Mouse (Mus musculus) neural tube, embryonic 12.5 days (tissue): ENCODE results near the gene Dirc2. TPM values are rescaled to one million over a fixed set of nuclear protein-coding genes. Genes with fewer than 3 reads are reported as not detected.

Experiments
- ATAC-seq: fragments of 200-750 bp; cut with Nextera tagmentation; 2 replicates; pipeline ENCODE4 v1.8.0; 2017; ENCODE audit warnings: low read depth, mild to moderate bottlenecking, moderate TSS enrichment, moderate library complexity; ENCODE audit not compliant: low FRiP score
- H3K27ac ChIP-seq: fragments of 300-500 bp; sonication (generic); 2 replicates; pipeline ENCODE4 v1.5.1; 2016
- H3K27me3 ChIP-seq: fragments of 300-500 bp; sonication (generic); replicated peaks from 2 replicates; pipeline ENCODE4 v1.6.1; 2016; ENCODE audit warnings: mild to moderate bottlenecking
- H3K36me3 ChIP-seq: fragments of 300-500 bp; sonication (generic); 2 replicates; pipeline ENCODE4 v1.6.1; 2016; ENCODE audit warnings: mild to moderate bottlenecking
- H3K4me1 ChIP-seq: fragments of 300-500 bp; sonication (generic); 2 replicates; pipeline ENCODE4 v1.6.1; 2016
- H3K4me2 ChIP-seq: fragments of 300-500 bp; sonication (generic); replicated peaks from 2 replicates; pipeline ENCODE4 v1.6.1; 2016; ENCODE audit warnings: mild to moderate bottlenecking
- H3K4me3 ChIP-seq: fragments of 300-500 bp; sonication (generic); 2 replicates; pipeline ENCODE4 v1.5.1; 2016
- H3K9ac ChIP-seq: fragments of 300-500 bp; sonication (generic); 2 replicates; pipeline ENCODE4 v1.6.1; 2016; ENCODE audit warnings: mild to moderate bottlenecking
- H3K9me3 ChIP-seq: fragments of 300-500 bp; sonication (generic); 2 replicates; pipeline ENCODE4 v1.6.1; 2016; ENCODE audit warnings: mild to moderate bottlenecking
- WGBS: fragments of 180-500 bp; shearing (Covaris S2); methylation state at CpG from one replicate; pipeline ENCODE4 v1.1.7; 2016; 5-methylcytosine and 5-hydroxymethylcytosine counted together
- polyA plus RNA-seq: library from polyadenylated mRNA; unstranded; fragments of >200 nt; fragmentation: Nextera tagmentation; extraction: Ambion mirVana; gene quantifications from 2 replicates; pipeline ENCODE4 v1.2.1, GENCODE M21; 2016

Gene Dirc2
- polyA plus RNA-seq, 1 experiment from 2014 or later: 34.9 TPM

GRCm38 (mm10) chr16:35771141-35771540 is 2.0 kb upstream of the Dirc2 start:
- peaks cover 24% of the 10 kb centered on the region for H3K4me1 ChIP-seq
- H3K9me3 ChIP-seq: no peaks in the 10 kb centered on the region
- no peaks in the 10 kb centered on the region for H3K27me3 ChIP-seq
- no peaks in the 10 kb centered on the region for H3K36me3 ChIP-seq
- no peak for ATAC-seq
- no peak overlapping the region for H3K27ac ChIP-seq
- no peak overlapping the region for H3K9ac ChIP-seq
- H3K4me2 ChIP-seq: peak overlapping the region; percentile 90
- H3K4me3 ChIP-seq: peak overlapping the region; percentile 5
- 18% methylated on average over 8 of the region's 8 CpGs for WGBS

DNA sequence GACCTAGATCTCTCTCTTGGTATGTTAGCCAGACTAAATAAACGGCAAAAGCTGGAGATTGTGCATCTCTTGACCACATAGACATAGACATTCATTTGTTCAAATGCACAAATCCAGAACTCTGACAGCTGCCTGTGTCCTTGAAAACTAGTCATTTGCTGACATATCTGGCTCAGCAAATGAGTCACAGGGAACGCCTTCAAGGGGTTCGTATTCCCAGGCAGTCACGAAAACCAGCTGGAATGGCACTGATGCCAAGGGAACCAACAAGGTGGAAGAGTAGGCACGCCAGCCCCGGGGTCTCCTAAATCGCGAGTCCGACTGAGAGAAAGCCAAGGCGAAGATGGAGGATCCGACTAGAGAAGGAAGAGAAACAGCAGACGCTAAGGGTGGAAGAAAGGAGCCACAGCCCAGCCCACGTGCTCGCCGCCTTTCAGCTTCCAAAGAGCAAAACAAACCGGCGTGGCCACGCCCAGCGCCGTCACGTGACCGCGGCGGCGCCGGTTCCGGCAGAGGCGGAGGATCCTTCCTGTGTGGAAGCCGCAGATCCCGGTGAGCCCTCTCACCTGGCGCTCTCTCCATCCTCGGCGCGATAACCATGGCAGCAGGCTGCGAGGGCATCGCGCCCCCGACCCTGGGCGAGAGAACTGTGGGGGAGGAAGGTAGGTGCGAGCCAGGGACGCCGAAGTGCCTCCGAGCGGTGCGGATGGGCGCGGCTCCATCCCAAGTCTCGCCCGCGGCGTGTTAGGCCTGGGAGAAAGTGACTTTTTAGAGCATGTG is 912 bp upstream of the Dirc2 start, which contains the start of gene Hspbap1:
Gene Hspbap1, plus strand, starts transcription at position 498 of the 780 bp plus-strand sequence.
- H3K9me3 ChIP-seq: no peaks in the 10 kb centered on the region
- H3K4me1 ChIP-seq: peaks cover 24% of the 10 kb centered on the region
- 0 out of 2 replicates have a peak within 1 kb of the TSS, but pooled peaks have one; percentile 17 for H3K27ac ChIP-seq
- H3K4me2 ChIP-seq: peak within 1 kb of the TSS; percentile 90
- no peaks in the 10 kb centered on the region for H3K27me3 ChIP-seq
- H3K4me3 ChIP-seq: peak within 1 kb of the TSS; percentile 77
- H3K9ac ChIP-seq: peak within 1 kb of the TSS; percentile 89
- no peaks in the 10 kb centered on the region for H3K36me3 ChIP-seq
- peak; percentile 78 for ATAC-seq
- under 1% methylated on average over 51 of the region's 51 CpGs for WGBS

GRCm38 (mm10) chr16:35768469-35768784 is 729 bp downstream of the Dirc2 start:
- Histone ChIP-seq H3K4me3 (peak overlapping the region; percentile 75), H3K9ac (peak overlapping the region; percentile 89), H3K27me3 (no peaks in the 10 kb centered on the region), H3K27ac (no peak overlapping the region), H3K4me2 (peak overlapping the region; percentile 90), H3K4me1 (peaks cover 24% of the 10 kb centered on the region), H3K36me3 (no peaks in the 10 kb centered on the region), H3K9me3 (no peaks in the 10 kb centered on the region)
- 25% methylated on average over 6 of the region's 6 CpGs for WGBS
- no peak for ATAC-seq

DNA sequence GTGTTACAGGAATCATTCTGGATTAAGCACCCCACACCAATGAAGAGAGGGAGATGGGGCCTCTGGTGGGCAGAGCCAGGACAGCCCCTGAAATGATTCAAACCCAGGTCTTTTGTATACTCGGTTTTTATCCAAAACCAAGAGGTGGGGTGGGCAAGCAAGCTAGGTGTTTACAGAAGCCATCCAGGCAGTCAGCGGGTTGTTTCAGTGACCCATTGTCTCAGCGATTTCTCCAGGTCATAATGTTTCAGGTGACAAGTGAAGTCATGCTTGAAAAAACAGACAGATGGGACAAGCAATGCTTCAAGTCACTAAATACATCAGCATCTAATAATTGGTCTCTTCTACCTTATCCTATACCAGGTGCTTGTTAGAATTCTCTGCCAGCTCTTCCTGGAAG is 2.8 kb downstream of the Dirc2 start:
- peaks cover 22% of the 10 kb centered on the region for H3K4me1 ChIP-seq
- no peak overlapping the region for H3K9ac ChIP-seq
- H3K27me3 ChIP-seq: no peaks in the 10 kb centered on the region
- no peak overlapping the region for H3K4me3 ChIP-seq
- H3K36me3 ChIP-seq: no peaks in the 10 kb centered on the region
- no peaks in the 10 kb centered on the region for H3K9me3 ChIP-seq
- no peak overlapping the region for H3K4me2 ChIP-seq
- no peak for ATAC-seq
- no peak overlapping the region for H3K27ac ChIP-seq
- 85% methylated on average over 3 of the region's 3 CpGs for WGBS

DNA sequence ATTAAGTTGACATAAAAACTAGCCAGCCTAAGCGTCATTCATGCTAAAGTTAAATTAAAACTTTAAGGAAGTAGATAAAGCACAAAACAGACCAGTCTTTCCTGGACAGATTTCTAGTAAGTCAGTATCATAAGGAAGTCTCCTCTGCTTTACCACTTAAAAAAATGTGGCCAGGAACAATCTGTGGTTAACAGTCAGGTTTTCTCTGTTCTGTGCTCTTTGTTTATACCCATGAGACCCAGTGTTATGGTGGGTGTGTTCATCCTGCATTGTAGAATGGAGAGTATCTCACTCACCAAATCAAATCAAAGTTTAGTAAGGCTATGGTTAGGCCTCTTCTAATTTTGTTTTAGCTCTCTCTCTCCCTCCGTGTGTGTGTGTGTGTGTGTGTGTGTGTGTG is 3.7 kb downstream of the Dirc2 start:
- H3K4me1 ChIP-seq: peaks cover 13% of the 10 kb centered on the region
- H3K4me2 ChIP-seq: no peak overlapping the region
- H3K27me3 ChIP-seq: no peaks in the 10 kb centered on the region
- no peaks in the 10 kb centered on the region for H3K36me3 ChIP-seq
- 89% methylated on average over 2 of the region's 2 CpGs for WGBS
- no peak overlapping the region for H3K27ac ChIP-seq
- no peak overlapping the region for H3K9ac ChIP-seq
- H3K9me3 ChIP-seq: no peaks in the 10 kb centered on the region
- H3K4me3 ChIP-seq: no peak overlapping the region
- ATAC-seq: no peak

DNA sequence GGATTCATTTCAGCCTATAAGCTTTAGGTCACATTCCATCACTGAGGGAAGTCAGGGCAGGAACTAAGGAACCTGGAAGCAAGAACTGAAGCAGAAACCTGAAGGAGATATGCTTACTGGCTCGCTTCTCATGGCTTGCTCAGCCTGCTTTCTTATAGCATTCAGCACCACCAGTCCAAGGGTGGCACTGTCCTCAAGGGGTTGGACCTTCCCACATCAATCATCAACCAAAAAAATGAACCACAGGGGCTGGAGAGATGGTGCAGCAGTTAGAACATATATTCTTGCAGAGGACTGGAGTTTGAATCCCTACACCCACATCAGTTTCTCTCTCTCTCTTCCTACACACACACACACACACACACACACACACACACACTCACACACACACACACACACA is 4.2 kb downstream of the Dirc2 start:
- Histone ChIP-seq H3K27ac (no peak overlapping the region), H3K9ac (no peak overlapping the region), H3K4me2 (no peak overlapping the region), H3K9me3 (no peaks in the 10 kb centered on the region), H3K4me3 (no peak overlapping the region), H3K36me3 (no peaks in the 10 kb centered on the region), H3K4me1 (peaks cover 13% of the 10 kb centered on the region), H3K27me3 (no peaks in the 10 kb centered on the region)
- 87% methylated on average over 1 of the region's 1 CpGs for WGBS
- no peak for ATAC-seq

DNA sequence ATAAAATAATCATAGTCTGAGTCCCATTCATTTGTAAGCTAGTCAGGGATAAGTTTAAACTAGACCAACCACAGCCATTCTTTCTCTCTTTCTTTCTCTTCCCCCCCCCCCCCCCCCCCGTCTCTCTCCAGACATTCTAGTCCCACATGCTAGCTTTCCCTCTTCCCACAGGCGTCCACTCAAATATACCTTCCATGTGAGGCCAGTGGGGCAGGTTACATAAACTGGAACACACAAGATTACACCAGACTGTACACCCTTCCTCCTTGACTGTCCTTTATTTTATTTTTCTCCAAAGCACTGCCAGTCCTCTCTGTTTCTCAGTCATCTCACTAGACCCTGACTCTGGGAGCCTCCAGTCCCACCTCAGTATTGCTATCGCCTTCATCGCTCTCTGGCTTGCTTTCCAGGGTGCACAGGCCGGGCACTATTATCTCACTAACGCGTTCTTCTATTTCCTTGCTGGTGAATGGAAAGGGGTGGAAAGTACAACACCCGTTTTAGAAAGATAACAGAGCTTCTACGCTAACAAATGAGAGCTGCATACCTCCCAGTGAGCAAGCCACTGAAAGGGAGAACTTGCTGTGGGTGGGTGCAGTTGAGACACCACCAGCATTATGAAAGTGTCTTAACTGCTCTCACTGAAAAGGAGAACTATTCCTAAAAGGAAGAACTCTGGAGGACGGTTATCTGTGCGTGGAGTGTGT is 5.4 kb downstream of the Dirc2 start:
- Histone ChIP-seq H3K4me2 (no peak overlapping the region), H3K27ac (no peak overlapping the region), H3K4me3 (no peak overlapping the region), H3K27me3 (no peaks in the 10 kb centered on the region), H3K9me3 (no peaks in the 10 kb centered on the region), H3K36me3 (no peaks in the 10 kb centered on the region), H3K9ac (no peak overlapping the region), H3K4me1 (peaks cover 13% of the 10 kb centered on the region)
- no peak for ATAC-seq
- 85% methylated on average over 11 of the region's 11 CpGs for WGBS

DNA sequence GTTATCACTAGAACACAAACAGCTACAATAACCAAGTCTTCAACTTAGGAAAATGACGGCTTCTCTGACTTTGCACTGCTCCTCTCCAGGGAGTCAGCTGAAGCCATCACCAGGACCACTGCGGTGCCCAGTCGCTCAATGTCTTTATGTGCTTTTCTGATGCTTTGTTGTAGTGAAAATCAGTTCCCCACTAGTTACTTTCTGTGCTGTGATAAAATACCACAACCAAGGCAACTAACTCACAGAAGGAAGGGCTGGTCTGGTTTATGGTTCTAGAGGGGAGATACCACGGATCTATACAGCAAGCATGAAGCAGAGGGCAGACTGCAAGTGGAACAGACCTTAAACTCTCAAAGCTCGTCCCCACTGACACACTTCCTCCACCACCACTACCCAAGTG is 9.8 kb downstream of the Dirc2 start:
- ATAC-seq: no peak
- no peak overlapping the region for H3K9ac ChIP-seq
- no peak overlapping the region for H3K4me2 ChIP-seq
- no peaks in the 10 kb centered on the region for H3K4me1 ChIP-seq
- WGBS: 88% methylated on average over 5 of the region's 5 CpGs
- H3K4me3 ChIP-seq: no peak overlapping the region
- no peak overlapping the region for H3K27ac ChIP-seq
- no peaks in the 10 kb centered on the region for H3K9me3 ChIP-seq
- H3K36me3 ChIP-seq: no peaks in the 10 kb centered on the region
- no peaks in the 10 kb centered on the region for H3K27me3 ChIP-seq

GRCm38 (mm10) chr16:35756697-35757096 is 12.5 kb downstream of the Dirc2 start:
- Histone ChIP-seq H3K9ac (no peak overlapping the region), H3K4me3 (no peak overlapping the region), H3K27me3 (no peaks in the 10 kb centered on the region), H3K36me3 (no peaks in the 10 kb centered on the region), H3K4me2 (no peak overlapping the region), H3K4me1 (no peaks in the 10 kb centered on the region), H3K27ac (no peak overlapping the region), H3K9me3 (no peaks in the 10 kb centered on the region)
- no peak for ATAC-seq
- WGBS: 89% methylated on average over 9 of the region's 9 CpGs

GRCm38 (mm10) chr16:35755502-35756334 is 13.4 kb downstream of the Dirc2 start:
- Histone ChIP-seq H3K9me3 (no peaks in the 10 kb centered on the region), H3K9ac (no peak overlapping the region), H3K4me2 (no peak overlapping the region), H3K4me3 (no peak overlapping the region), H3K4me1 (no peaks in the 10 kb centered on the region), H3K36me3 (no peaks in the 10 kb centered on the region), H3K27me3 (no peaks in the 10 kb centered on the region), H3K27ac (no peak overlapping the region)
- WGBS: 84% methylated on average over 6 of the region's 6 CpGs
- no peak for ATAC-seq

GRCm38 (mm10) chr16:35753926-35754325 is 15.2 kb downstream of the Dirc2 start:
- Histone ChIP-seq H3K4me2 (no peak overlapping the region), H3K9ac (no peak overlapping the region), H3K27me3 (no peaks in the 10 kb centered on the region), H3K4me1 (no peaks in the 10 kb centered on the region), H3K27ac (no peak overlapping the region), H3K4me3 (no peak overlapping the region), H3K36me3 (no peaks in the 10 kb centered on the region), H3K9me3 (no peaks in the 10 kb centered on the region)
- WGBS: 96% methylated on average over 5 of the region's 5 CpGs
- no peak for ATAC-seq

DNA sequence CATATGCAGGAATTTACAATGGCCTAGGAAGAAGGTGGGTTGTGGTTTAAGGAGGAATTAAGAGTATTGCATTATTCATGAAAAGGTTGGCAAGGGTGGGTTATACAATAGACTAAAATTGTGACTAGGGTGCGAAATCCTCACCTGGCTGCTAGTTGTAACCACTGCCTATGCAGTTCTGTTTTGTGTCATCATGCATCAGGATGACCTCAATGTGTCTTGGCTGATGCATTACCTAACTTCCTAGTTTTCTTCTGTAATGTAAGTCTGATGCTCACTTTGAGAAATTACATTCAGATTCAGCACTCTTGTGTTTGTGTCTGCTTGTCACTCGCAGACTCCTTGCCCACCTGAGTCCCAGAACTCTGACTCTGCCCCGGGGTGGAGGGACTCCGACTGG is 17.3 kb downstream of the Dirc2 start:
- no peaks in the 10 kb centered on the region for H3K9me3 ChIP-seq
- ATAC-seq: no peak
- H3K4me1 ChIP-seq: no peaks in the 10 kb centered on the region
- H3K27me3 ChIP-seq: no peaks in the 10 kb centered on the region
- H3K9ac ChIP-seq: no peak overlapping the region
- WGBS: 92% methylated on average over 4 of the region's 4 CpGs
- no peaks in the 10 kb centered on the region for H3K36me3 ChIP-seq
- no peak overlapping the region for H3K4me3 ChIP-seq
- H3K27ac ChIP-seq: no peak overlapping the region
- no peak overlapping the region for H3K4me2 ChIP-seq
